Mouse (Mus musculus) kidney, embryonic 14.5 days (tissue): ENCODE measurements around the gene Olfr135. TPM values are rescaled to one million over a fixed set of nuclear protein-coding genes. Genes with fewer than 3 reads are reported as not detected.

Source experiments
- ATAC-seq: fragments of 200-750 bp; cut with Nextera tagmentation; 2 replicates; pipeline ENCODE4 v1.8.0; 2017; ENCODE audit warnings: moderate number of reproducible peaks, mild to moderate bottlenecking, moderate TSS enrichment, moderate library complexity; ENCODE audit not compliant: low FRiP score, low TSS enrichment
- H3K27ac ChIP-seq: fragments of 300-500 bp; sonication (generic); 2 replicates; pipeline ENCODE4 v1.5.1; 2014; ENCODE audit warnings: low read depth, mild to moderate bottlenecking, low read length, moderate library complexity, mixed read lengths
- H3K27me3 ChIP-seq: fragments of 300-500 bp; sonication (generic); 2 replicates; pipeline ENCODE4 v1.6.1; 2014; ENCODE audit warnings: mild to moderate bottlenecking, low read length; ENCODE audit not compliant: control insufficient read depth, insufficient read depth
- H3K36me3 ChIP-seq: fragments of 300-500 bp; sonication (generic); 2 replicates; pipeline ENCODE4 v1.6.1; 2014; ENCODE audit warnings: low read length, mixed read lengths; ENCODE audit not compliant: control insufficient read depth, insufficient read depth
- H3K4me1 ChIP-seq: fragments of 300-500 bp; sonication (generic); 2 replicates; pipeline ENCODE4 v1.6.1; 2014; ENCODE audit warnings: low read length, mixed read lengths; ENCODE audit not compliant: control insufficient read depth, insufficient read depth
- H3K4me2 ChIP-seq: fragments of 300-500 bp; sonication (generic); replicated peaks from 2 replicates; pipeline ENCODE4 v1.6.1; 2014; ENCODE audit warnings: low read depth, mild to moderate bottlenecking, low read length
- H3K4me3 ChIP-seq: fragments of 300-500 bp; sonication (generic); 2 replicates; pipeline ENCODE4 v1.5.1; 2014; ENCODE audit warnings: mild to moderate bottlenecking, low read length
- H3K9ac ChIP-seq: fragments of 300-500 bp; sonication (generic); 2 replicates; pipeline ENCODE4 v1.6.1; 2014; ENCODE audit warnings: low read depth, mild to moderate bottlenecking, low read length, moderate library complexity
- H3K9me3 ChIP-seq: fragments of 300-500 bp; sonication (generic); 2 replicates; pipeline ENCODE4 v1.6.1; 2016; ENCODE audit warnings: low read length; ENCODE audit not compliant: control insufficient read depth
- WGBS: fragments of 180-500 bp; shearing (Covaris S2); extraction: QIAGEN DNeasy Blood & Tissue Kit; methylation state at CpG from one replicate; pipeline ENCODE4 v1.1.7; 2014; 5-methylcytosine and 5-hydroxymethylcytosine counted together
- polyA plus RNA-seq: library from polyadenylated mRNA; unstranded; fragments of >200 nt; fragmentation: Nextera tagmentation; extraction: Ambion mirVana; gene quantifications from 2 replicates; pipeline ENCODE4 v1.2.1, GENCODE M21; 2014

The Olfr135 gene
- polyA plus RNA-seq: not detected in 2 replicates

DNA sequence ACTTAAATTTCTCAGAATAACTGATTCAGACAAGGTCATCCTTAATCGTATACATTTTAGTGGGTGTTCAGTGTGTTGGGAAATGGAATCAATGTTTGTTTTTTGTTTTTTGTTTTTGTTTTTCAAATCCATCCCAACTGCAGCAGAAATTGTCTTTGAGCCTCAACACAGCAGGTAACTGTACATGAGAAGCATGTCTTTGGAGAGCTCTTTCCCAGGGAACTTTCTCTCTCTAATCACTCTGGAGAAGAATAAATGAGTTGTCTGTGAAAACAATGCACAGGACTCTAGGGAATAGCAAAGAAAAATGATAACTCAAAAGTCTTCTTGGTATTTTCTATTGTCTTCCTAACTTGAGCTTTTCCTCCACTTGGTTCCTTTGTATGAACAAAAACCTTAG is at the start of gene Olfr135:
Olfr135 (plus strand) TSS at position 301 of the 400 bp plus-strand sequence.
- no peaks in the 10 kb centered on the region for H3K36me3 ChIP-seq
- no peak within 1 kb of the TSS for H3K27ac ChIP-seq
- no peaks in the 10 kb centered on the region for H3K27me3 ChIP-seq
- no peaks in the 10 kb centered on the region for H3K4me1 ChIP-seq
- no peak within 1 kb of the TSS for H3K4me2 ChIP-seq
- no peaks in the 10 kb centered on the region for H3K9me3 ChIP-seq
- H3K4me3 ChIP-seq: no peak within 1 kb of the TSS
- no peak within 1 kb of the TSS for H3K9ac ChIP-seq
- 98% methylated on average over 1 of the region's 1 CpGs for WGBS
- ATAC-seq: no peak

DNA sequence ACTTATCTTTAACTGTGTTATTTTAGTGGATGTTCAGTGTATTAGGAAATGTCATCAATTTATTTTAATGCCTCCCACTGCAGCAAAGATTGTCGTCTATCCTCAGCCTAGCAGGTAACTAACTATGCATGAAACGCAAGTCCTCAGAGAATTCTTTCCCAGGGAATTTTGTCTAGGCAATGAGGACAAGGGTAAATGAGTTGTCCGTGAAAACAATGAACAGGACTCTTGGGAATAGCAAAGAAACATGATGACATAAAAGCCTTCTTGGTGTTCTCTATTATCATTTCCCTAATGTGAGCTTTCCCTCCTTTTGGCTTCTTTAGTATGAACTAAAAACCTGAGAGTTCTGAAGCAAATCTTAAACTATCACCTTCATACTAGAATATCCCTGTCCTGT is 33.0 kb upstream of the Olfr135 start, which contains the start of gene Olfr134:
Olfr134 (plus strand) TSS at position 301 of the 400 bp plus-strand sequence.
- Histone ChIP-seq H3K9ac (no peak within 1 kb of the TSS), H3K27me3 (no peaks in the 10 kb centered on the region), H3K4me2 (no peak within 1 kb of the TSS), H3K4me3 (no peak within 1 kb of the TSS), H3K4me1 (no peaks in the 10 kb centered on the region), H3K36me3 (no peaks in the 10 kb centered on the region), H3K27ac (no peak within 1 kb of the TSS), H3K9me3 (0 out of 2 replicates have a peak, but pooled peaks cover 2% of the 10 kb centered on the region)
- ATAC-seq: no peak
- WGBS: 79% methylated on average over 3 of the region's 3 CpGs

Other genes starting within 250 kb of the Olfr135 start
- gene Olfr129, start 144.3 kb upstream of the Olfr135 start, polyA plus RNA-seq: not detected in 2 replicates
- gene Olfr130, start 140.4 kb upstream of the Olfr135 start, polyA plus RNA-seq: not detected in 2 replicates
- gene Olfr131, start 115.6 kb upstream of the Olfr135 start, polyA plus RNA-seq: not detected in 2 replicates
- gene Olfr132, start 69.8 kb upstream of the Olfr135 start, polyA plus RNA-seq: not detected in 2 replicates
- gene Olfr133, start 59.1 kb upstream of the Olfr135 start, polyA plus RNA-seq: not detected in 2 replicates
- not detected in 2 replicates for gene Olfr134, start 32.9 kb upstream of the Olfr135 start, polyA plus RNA-seq
- not detected in 2 replicates for gene Olfr138, start 56.7 kb downstream of the Olfr135 start, polyA plus RNA-seq
- not detected in 2 replicates for gene Olfr137, start 103.2 kb downstream of the Olfr135 start, polyA plus RNA-seq
- not detected in 2 replicates for gene Olfr136, start 125.5 kb downstream of the Olfr135 start, polyA plus RNA-seq
- not detected in 2 replicates for gene Esp36, start 215.8 kb downstream of the Olfr135 start, polyA plus RNA-seq